Mouse (Mus musculus) lung, embryonic 14.5 days (tissue): ENCODE measurements around the gene Synj2bp. TPM values are rescaled to one million over a fixed set of nuclear protein-coding genes. Genes with fewer than 3 reads are reported as not detected.
"Not testable (repeated sequence)": the region's sequence is repeated elsewhere in the genome, so short reads cannot be mapped to it uniquely, and the experiment has no call there.

ENCODE experiments used
- ATAC-seq: fragments of 200-750 bp; cut with Nextera tagmentation; 2 replicates; pipeline ENCODE4 v1.8.0; 2017; ENCODE audit warnings: mild to moderate bottlenecking, moderate TSS enrichment, moderate library complexity; ENCODE audit not compliant: insufficient read depth
- DNase-seq: peaks from one replicate; pipeline ENCODE4 v3.0.0-alpha.2; 2015
- H3K27ac ChIP-seq: fragments of 300-500 bp; sonication (generic); 2 replicates; pipeline ENCODE4 v1.5.1; 2014; ENCODE audit warnings: low read depth, mild to moderate bottlenecking, moderate library complexity
- H3K27me3 ChIP-seq: fragments of 300-500 bp; sonication (generic); 2 replicates; pipeline ENCODE4 v1.6.1; 2014; ENCODE audit warnings: low read length, control low read depth; ENCODE audit not compliant: insufficient read depth
- H3K36me3 ChIP-seq: fragments of 300-500 bp; sonication (generic); 2 replicates; pipeline ENCODE4 v1.6.1; 2014; ENCODE audit warnings: control low read depth; ENCODE audit not compliant: insufficient read depth
- H3K4me1 ChIP-seq: fragments of 300-500 bp; sonication (generic); 2 replicates; pipeline ENCODE4 v1.6.1; 2014; ENCODE audit warnings: antibody characterized with exemption, control low read depth; ENCODE audit not compliant: insufficient read depth
- H3K4me2 ChIP-seq: fragments of 300-500 bp; sonication (generic); 2 replicates; pipeline ENCODE4 v1.6.1; 2014; ENCODE audit warnings: mild to moderate bottlenecking
- H3K4me3 ChIP-seq: fragments of 300-500 bp; sonication (generic); 2 replicates; pipeline ENCODE4 v1.5.1; 2014; ENCODE audit warnings: low read depth, low read length
- H3K9ac ChIP-seq: fragments of 300-500 bp; sonication (generic); 2 replicates; pipeline ENCODE4 v1.6.1; 2014
- H3K9me3 ChIP-seq: fragments of 300-500 bp; sonication (generic); 2 replicates; pipeline ENCODE4 v1.6.1; 2016; ENCODE audit warnings: low read depth, low read length, control low read depth
- CTCF ChIP-seq: IDR thresholded peaks from 2 replicates; pipeline ENCODE4 v1.5.1; 2016; ENCODE audit warnings: antibody characterized with exemption, low read depth
- WGBS: fragments of 180-500 bp; shearing (Covaris S2); extraction: QIAGEN DNeasy Blood & Tissue Kit; methylation state at CpG from one replicate; pipeline ENCODE4 v1.1.7; 2014; 5-methylcytosine and 5-hydroxymethylcytosine counted together
- polyA plus RNA-seq: library from polyadenylated mRNA; unstranded; fragments of >200 nt; fragmentation: Nextera tagmentation; extraction: Ambion mirVana; gene quantifications from 2 replicates; pipeline ENCODE4 v1.2.1, GENCODE M21; 2014

Synj2bp gene
- polyA plus RNA-seq: 33.6 and 37.1 TPM in 2 replicates

- peak within 1 kb of the TSS; percentile 81 for H3K4me3 ChIP-seq
- DNase-seq (peak; percentile 92), ATAC-seq (peak; percentile 98)
- no peaks in the 10 kb centered on the region for H3K27me3 ChIP-seq
- H3K9me3 ChIP-seq: no peaks in the 10 kb centered on the region
- no peaks in the 10 kb centered on the region for H3K36me3 ChIP-seq
- under 1% methylated on average over 46 of the region's 46 CpGs for WGBS
- H3K4me1 ChIP-seq: no peaks in the 10 kb centered on the region; the same call in 1 of the 2 replicates
- no peak for TF ChIP-seq CTCF
- peak within 1 kb of the TSS; percentile 73 for H3K4me2 ChIP-seq
- H3K9ac ChIP-seq: peak within 1 kb of the TSS; percentile 81
- H3K27ac ChIP-seq: peak within 1 kb of the TSS; percentile 61
These were observed at the start of gene Synj2bp, which contains the start of gene Gm20498 for GRCm38 (mm10) chr12:81532316-81533028. Gene Synj2bp (minus strand): TSS chr12:81532911. Gene Gm20498 (minus strand): TSS chr12:81532905.

- no peaks in the 10 kb centered on the region for H3K27me3 ChIP-seq
- no peak within 1 kb of the TSS for H3K9ac ChIP-seq
- H3K27ac ChIP-seq: no peak within 1 kb of the TSS
- no peak for DNase-seq
- H3K36me3 ChIP-seq: peaks cover 21% of the 10 kb centered on the region
- no peak for ATAC-seq
- H3K4me1 ChIP-seq: no peaks in the 10 kb centered on the region
- no peaks in the 10 kb centered on the region for H3K9me3 ChIP-seq
- H3K4me3 ChIP-seq: no peak within 1 kb of the TSS
- no peak within 1 kb of the TSS for H3K4me2 ChIP-seq
- TF ChIP-seq CTCF: no peak
- WGBS: 95% methylated on average over 1 of the region's 1 CpGs
These were observed 35.7 kb upstream of the Synj2bp start, which contains the start of gene Adam21 for GRCm38 (mm10) chr12:81568374-81568773. Gene Adam21 (minus strand): TSS chr12:81568474.

- Histone ChIP-seq H3K27me3 (no peaks in the 10 kb centered on the region), H3K4me3 (no peak overlapping the region), H3K27ac (no peak overlapping the region), H3K9me3 (no peaks in the 10 kb centered on the region), H3K36me3 (peaks cover 18% of the 10 kb centered on the region), H3K4me1 (no peaks in the 10 kb centered on the region), H3K9ac (no peak overlapping the region), H3K4me2 (no peak overlapping the region)
- WGBS: 83% methylated on average over 5 of the region's 5 CpGs
- no peak for ATAC-seq
- DNase-seq: no peak
- TF ChIP-seq CTCF: no peak
These were observed 35.2 kb upstream of the Synj2bp start for GRCm38 (mm10) chr12:81567931-81568330.

GRCm38 (mm10) chr12:81564173-81564572, 31.5 kb upstream of the Synj2bp start:
- H3K4me3 ChIP-seq: no peak overlapping the region
- DNase-seq (no peak), ATAC-seq (no peak)
- H3K4me2 ChIP-seq: no peak overlapping the region
- no peaks in the 10 kb centered on the region for H3K27me3 ChIP-seq
- WGBS: 91% methylated on average over 3 of the region's 3 CpGs
- H3K4me1 ChIP-seq: no peaks in the 10 kb centered on the region
- no peak overlapping the region for H3K27ac ChIP-seq
- H3K9ac ChIP-seq: no peak overlapping the region
- no peaks in the 10 kb centered on the region for H3K9me3 ChIP-seq
- TF ChIP-seq CTCF: no peak
- H3K36me3 ChIP-seq: no peaks in the 10 kb centered on the region

GRCm38 (mm10) chr12:81549286-81549685, 16.6 kb upstream of the Synj2bp start:
- ATAC-seq (no peak), DNase-seq (no peak)
- no peak for TF ChIP-seq CTCF
- H3K4me2 ChIP-seq: no peak overlapping the region
- no peak overlapping the region for H3K4me3 ChIP-seq
- H3K9ac ChIP-seq: no peak overlapping the region
- WGBS: 82% methylated on average over 3 of the region's 3 CpGs
- H3K4me1 ChIP-seq: no peaks in the 10 kb centered on the region
- no peak overlapping the region for H3K27ac ChIP-seq
- no peaks in the 10 kb centered on the region for H3K27me3 ChIP-seq
- no peaks in the 10 kb centered on the region for H3K9me3 ChIP-seq
- no peaks in the 10 kb centered on the region for H3K36me3 ChIP-seq

- H3K27me3 ChIP-seq: no peaks in the 10 kb centered on the region
- H3K36me3 ChIP-seq: no peaks in the 10 kb centered on the region
- ATAC-seq (no peak), DNase-seq (no peak)
- H3K9ac ChIP-seq: no peak overlapping the region
- no peak overlapping the region for H3K27ac ChIP-seq
- H3K4me2 ChIP-seq: no peak overlapping the region
- no peaks in the 10 kb centered on the region for H3K9me3 ChIP-seq
- H3K4me3 ChIP-seq: no peak overlapping the region
- no peak for TF ChIP-seq CTCF
- WGBS: 59% methylated on average over 4 of the region's 4 CpGs
- H3K4me1 ChIP-seq: no peaks in the 10 kb centered on the region
These were observed 14.5 kb upstream of the Synj2bp start for GRCm38 (mm10) chr12:81547163-81547562.

GRCm38 (mm10) chr12:81533029-81533419, 313 bp upstream of the Synj2bp start:
- H3K27me3 ChIP-seq: no peaks in the 10 kb centered on the region
- peak; percentile 13; the same call in 1 of the 2 replicates for ATAC-seq
- no peak for TF ChIP-seq CTCF
- H3K27ac ChIP-seq: no peak overlapping the region
- no peaks in the 10 kb centered on the region for H3K36me3 ChIP-seq
- H3K4me1 ChIP-seq: no peaks in the 10 kb centered on the region; the same call in 1 of the 2 replicates
- peak overlapping the region; percentile 81 for H3K4me3 ChIP-seq
- H3K4me2 ChIP-seq: peak overlapping the region; percentile 73
- H3K9me3 ChIP-seq: no peaks in the 10 kb centered on the region
- WGBS: 32% methylated on average over 4 of the region's 4 CpGs
- H3K9ac ChIP-seq: peak overlapping the region; percentile 81
- DNase-seq: peak; percentile 23

GRCm38 (mm10) chr12:81530587-81530986, 2.1 kb downstream of the Synj2bp start:
- not testable (repeated sequence) for H3K4me2 ChIP-seq, ATAC-seq, H3K27ac ChIP-seq, H3K4me3 ChIP-seq, H3K9me3 ChIP-seq, H3K4me1 ChIP-seq, H3K9ac ChIP-seq, H3K27me3 ChIP-seq, DNase-seq, H3K36me3 ChIP-seq
- 85% methylated on average over 5 of the region's 8 CpGs for WGBS

GRCm38 (mm10) chr12:81496906-81497305, 35.8 kb downstream of the Synj2bp start:
- WGBS: 95% methylated on average over 9 of the region's 9 CpGs

More at GRCm38 (mm10) chr12:81496906-81497305, 35.8 kb downstream of the Synj2bp start:
- H3K9ac ChIP-seq, H3K9me3 ChIP-seq, H3K27ac ChIP-seq, H3K4me1 ChIP-seq, H3K27me3 ChIP-seq, ATAC-seq, DNase-seq, H3K36me3 ChIP-seq, H3K4me3 ChIP-seq, H3K4me2 ChIP-seq: not testable (repeated sequence)
